Mouse (Mus musculus) spleen, adult 2 months (tissue): ENCODE measurements around the gene Cldn20. TPM values are rescaled to one million over a fixed set of nuclear protein-coding genes. Genes with fewer than 3 reads are reported as not detected.
A peak's percentile ranks its signal among the peaks of the same experiment; 100 is the strongest.

Experiments used
- DNase-seq, 2 experiments: peaks; one replicate each; pipeline versions ENCODE4 v3.0.0 to v3.0.0-alpha.2; 2012 to 2021; ENCODE audit warnings: low spot score in 2 of 2, low read depth in 1 of 2
- H3K27ac ChIP-seq: fragments of 200-500 bp; 2 replicates; pipeline ENCODE4 v1.5.1; 2012; ENCODE audit warnings: low read length, inconsistent platforms; ENCODE audit not compliant: insufficient read depth
- H3K27me3 ChIP-seq: fragments of 200-500 bp; 2 replicates; pipeline ENCODE4 v1.6.1; 2012; ENCODE audit warnings: mild to moderate bottlenecking, moderate library complexity, low read length, inconsistent platforms; ENCODE audit not compliant: control insufficient read depth, insufficient read depth
- H3K36me3 ChIP-seq: fragments of 200-500 bp; 2 replicates; pipeline ENCODE4 v1.6.1; 2012; ENCODE audit warnings: mild to moderate bottlenecking, low read length, inconsistent platforms; ENCODE audit not compliant: control insufficient read depth, insufficient read depth
- H3K4me1 ChIP-seq: fragments of 200-500 bp; 2 replicates; pipeline ENCODE4 v1.6.1; 2011; ENCODE audit warnings: inconsistent platforms; ENCODE audit not compliant: control insufficient read depth, insufficient read depth, insufficient read length
- H3K4me3 ChIP-seq: fragments of 200-500 bp; 2 replicates; pipeline ENCODE4 v1.5.1; 2011; ENCODE audit warnings: mild to moderate bottlenecking, inconsistent platforms; ENCODE audit not compliant: insufficient read depth, insufficient read length; ENCODE audit errors: extremely low read depth
- CTCF ChIP-seq: fragments of 200-500 bp; IDR thresholded peaks from 2 replicates; pipeline ENCODE4 v1.5.1; 2011; ENCODE audit warnings: mild to moderate bottlenecking, inconsistent platforms; ENCODE audit not compliant: insufficient read depth, insufficient read length, insufficient replicate concordance; ENCODE audit errors: extremely low read depth
- POLR2A ChIP-seq: fragments of 200-500 bp; IDR thresholded peaks from 2 replicates; pipeline ENCODE4 v1.6.1; 2011; ENCODE audit warnings: low read depth, low read length, inconsistent platforms
- WGBS: fragments of 180-500 bp; shearing (Covaris S2); methylation state at CpG from one replicate; pipeline ENCODE4 v1.1.7; 2018; 5-methylcytosine and 5-hydroxymethylcytosine counted together
- polyA plus RNA-seq: library from polyadenylated mRNA; depleted of rRNA; stranded (reverse); fragments of >200 nt; gene quantifications from 2 replicates; pipeline ENCODE4 v1.2.3, GENCODE M21; 2012; rRNA removed

The Cldn20 gene
- polyA plus RNA-seq, 1 experiment = not detected

GRCm38 (mm10) chr17:3562405-3562804 is 30.1 kb downstream of the Cldn20 start:
- H3K4me1 ChIP-seq = no peaks in the 10 kb centered on the region
- no peak overlapping the region for H3K27ac ChIP-seq
- WGBS = 73% methylated on average over 8 of the region's 8 CpGs
- no peak for DNase-seq
- no peak overlapping the region for H3K4me3 ChIP-seq
- H3K36me3 ChIP-seq = no peaks in the 10 kb centered on the region
- TF ChIP-seq POLR2A (no peak), CTCF (no peak)
- no peaks in the 10 kb centered on the region for H3K27me3 ChIP-seq

DNA sequence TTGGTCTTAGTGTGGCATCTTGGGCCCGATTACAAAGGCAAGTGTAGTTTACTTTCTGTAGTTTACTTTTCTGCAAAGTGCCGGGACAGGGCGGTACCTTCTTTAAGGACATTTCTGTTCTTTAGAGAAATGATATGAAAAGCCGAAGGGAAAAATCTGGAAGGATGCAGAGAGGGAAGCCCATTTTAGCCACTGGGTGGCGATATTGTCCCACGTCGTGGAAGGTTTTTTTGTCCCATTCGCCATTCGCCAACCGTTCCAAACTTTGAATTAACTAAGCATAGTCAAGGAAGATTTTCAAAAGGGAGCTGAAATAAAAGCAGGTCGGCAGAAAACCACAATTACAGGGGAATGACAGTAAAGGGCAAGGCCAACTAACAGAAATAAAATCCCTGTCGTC is 38.5 kb downstream of the Cldn20 start:
- WGBS = 6% methylated on average over 12 of the region's 12 CpGs
- TF ChIP-seq CTCF = peak; percentile 46; the same call in 1 of the 2 replicates
- TF ChIP-seq POLR2A = no peak
- H3K4me1 ChIP-seq = no peaks in the 10 kb centered on the region
- DNase-seq = peak in 1 of 2 experiments; percentile 9
- H3K36me3 ChIP-seq = no peaks in the 10 kb centered on the region
- no peak overlapping the region for H3K4me3 ChIP-seq
- no peaks in the 10 kb centered on the region for H3K27me3 ChIP-seq
- no peak overlapping the region for H3K27ac ChIP-seq

Other genes starting within 250 kb of the Cldn20 start
- 0.58 and 0.95 TPM in 2 replicates for gene Tiam2, start 206.0 kb upstream of the Cldn20 start, polyA plus RNA-seq
- gene Tfb1m, start 25.2 kb downstream of the Cldn20 start, polyA plus RNA-seq = 0.95 and 1.3 TPM in 2 replicates
- not detected in 2 replicates for gene Nox3, start 163.7 kb downstream of the Cldn20 start, polyA plus RNA-seq